Mouse (Mus musculus) adrenal gland, adult 18-20 months (tissue): ENCODE measurements at regions not wholly inside any gene's neighbourhood (a gene's known extent, or its start where the extent isn't known, plus 50 kb on each side); places are given as distances from the start of the nearest gene placed in this dataset.

ENCODE experiments used
- DNase-seq, 2 experiments: peaks; one replicate each; pipeline ENCODE4 v3.0.0; 2021 to 2022; ENCODE audit warnings: low spot score in 2 of 2

DNA sequence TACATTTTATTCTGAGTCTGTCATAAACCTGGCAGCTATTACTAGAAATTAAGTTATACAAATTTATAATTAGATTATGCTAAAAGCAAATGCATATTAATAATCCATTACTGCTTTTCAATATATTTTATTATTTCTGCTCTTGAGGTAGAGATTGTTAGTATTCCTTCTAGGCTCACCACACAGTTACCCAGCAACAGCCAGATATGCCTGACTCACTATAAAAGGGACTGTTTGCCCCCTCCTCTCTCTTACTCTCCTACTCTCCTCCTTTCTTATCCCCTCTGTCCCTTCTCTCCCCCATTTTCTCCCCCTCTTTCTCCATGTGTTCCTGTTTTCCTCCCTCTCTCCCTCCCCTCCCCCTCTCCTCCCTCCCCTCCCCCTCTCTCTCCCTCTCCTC lies 98.7 kb downstream of the 4930505A04Rik start:
- DNase-seq: no peak

DNA sequence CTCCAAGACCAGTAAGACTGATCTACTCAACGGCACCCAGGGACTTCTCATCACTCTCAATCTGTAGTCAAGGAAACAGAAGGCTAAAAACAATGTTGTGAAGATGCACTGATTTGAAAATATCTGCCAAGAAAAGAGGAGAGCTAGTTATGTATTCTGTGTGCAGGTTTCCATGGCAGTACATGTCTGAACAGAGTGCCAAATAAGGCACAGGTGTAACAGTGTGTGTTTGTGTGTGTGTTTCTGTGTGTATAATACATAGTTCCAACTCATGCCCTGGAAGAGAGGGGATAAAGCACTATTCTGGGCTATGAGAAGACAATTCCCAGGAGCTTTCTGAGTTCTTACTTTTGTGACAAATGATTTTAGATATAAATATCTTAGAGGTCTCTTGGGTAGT lies 99.7 kb downstream of the 4930505A04Rik start:
- no peak for DNase-seq

DNA sequence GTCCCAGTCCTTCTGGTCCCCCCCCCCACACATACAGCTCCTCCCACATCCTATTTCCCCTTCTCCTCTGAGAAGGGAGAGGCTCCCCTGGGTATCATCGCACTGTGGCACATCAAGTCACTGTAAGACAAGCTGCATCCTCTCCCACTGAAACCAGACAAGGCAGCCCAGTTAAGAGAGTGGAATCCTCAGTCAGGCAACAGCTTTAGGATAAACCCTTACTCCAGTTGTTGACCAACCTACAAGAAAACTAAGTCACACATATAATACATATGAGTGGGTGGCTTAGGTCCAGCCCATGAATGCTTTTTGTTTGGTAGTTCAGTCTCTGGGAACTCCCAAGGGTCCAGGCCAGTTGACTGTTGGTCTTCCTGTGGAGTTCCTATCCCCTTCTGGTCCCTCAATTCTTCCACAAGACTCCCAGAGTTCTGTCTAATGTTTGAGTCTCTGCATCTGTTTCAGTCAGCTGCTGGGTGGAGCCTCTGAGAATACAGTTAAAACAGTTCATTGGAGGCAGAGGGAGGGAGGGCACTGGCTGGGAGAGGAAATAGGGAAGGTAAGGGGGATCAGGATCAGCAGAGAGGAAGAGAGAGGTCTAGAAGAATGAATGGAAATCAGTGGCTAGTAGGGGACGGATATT lies 101.7 kb upstream of the Sptbn1 start:
- DNase-seq: no peak

DNA sequence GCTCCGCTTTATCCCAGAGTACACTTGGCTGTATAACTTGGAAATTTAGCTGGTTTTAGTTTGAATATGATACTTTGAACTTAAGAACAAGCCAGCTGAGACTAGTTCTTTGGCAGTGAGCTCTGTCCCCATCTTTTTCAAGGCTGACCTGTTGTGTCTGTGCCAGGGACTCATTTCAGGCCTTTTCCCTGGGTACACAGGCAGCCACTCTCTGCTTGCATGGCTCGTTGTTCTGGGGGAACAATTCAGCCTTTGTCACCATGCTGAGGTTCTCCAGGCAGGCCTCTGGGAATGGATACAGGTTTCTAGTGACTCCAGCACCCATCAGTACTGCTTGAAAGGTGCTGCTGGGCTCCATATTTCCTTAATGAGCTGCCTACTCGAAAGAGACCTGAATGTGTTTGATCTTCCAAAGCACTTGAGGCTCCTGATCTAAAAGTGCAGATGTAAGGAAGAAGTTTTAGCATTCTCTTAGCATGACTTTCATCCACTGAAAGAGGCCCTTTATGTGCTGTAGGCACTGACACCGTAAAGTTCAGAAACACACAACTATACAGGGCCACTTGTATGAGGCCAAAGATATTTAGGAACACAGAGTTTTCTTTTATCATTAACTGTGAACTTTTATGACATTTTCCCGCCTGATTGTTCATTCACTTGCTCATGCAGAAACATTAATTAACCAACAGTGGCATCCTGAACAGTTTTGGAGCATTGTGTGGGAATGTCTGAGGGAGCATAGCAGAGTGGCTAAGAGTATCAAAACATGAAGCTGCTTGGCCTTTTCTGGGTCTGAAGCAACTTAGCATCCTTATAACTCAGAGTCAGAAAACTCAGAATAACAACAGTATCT lies 99.6 kb upstream of the Sptbn1 start:
- DNase-seq: peak in 1 of 2 experiments; percentile 12

DNA sequence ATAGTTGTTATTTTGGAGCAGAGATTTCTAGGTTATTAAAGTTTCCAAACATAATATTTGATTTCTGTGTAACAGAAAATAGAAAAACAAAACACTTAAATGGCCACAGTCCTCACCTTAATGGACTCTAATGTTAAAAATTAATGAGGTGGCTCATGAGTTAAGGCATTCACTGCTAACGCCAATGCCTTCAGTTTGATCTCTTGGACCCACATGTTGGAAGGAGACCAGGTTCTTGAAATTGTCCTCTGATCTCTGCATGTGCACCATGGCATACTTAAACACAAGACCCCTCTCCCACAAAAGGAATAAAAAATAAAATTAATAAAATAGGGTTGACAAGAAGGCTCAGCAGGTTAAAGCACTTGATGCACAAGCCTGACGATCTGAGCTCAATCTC lies 98.5 kb upstream of the Sptbn1 start:
- DNase-seq: no peak

DNA sequence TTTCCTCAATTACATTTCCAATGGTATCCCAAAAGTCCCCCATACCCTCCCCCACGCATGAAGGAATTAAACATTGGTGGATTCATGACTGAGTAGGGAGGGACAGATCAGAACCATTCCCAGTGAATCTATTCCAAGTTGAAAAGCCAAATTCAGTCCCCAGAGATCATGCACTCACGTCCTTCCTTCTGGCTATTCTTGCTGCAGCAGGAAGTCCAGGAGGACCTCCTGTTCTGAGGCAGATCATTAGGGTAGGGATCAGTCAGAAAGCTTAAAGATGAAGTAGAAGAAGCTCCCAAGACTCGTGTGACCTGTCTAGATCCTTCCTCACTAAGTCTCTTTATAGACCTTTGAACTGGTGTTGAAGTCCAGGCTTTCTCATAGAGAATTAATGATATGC lies 97.0 kb upstream of the Sptbn1 start:
- no peak for DNase-seq

DNA sequence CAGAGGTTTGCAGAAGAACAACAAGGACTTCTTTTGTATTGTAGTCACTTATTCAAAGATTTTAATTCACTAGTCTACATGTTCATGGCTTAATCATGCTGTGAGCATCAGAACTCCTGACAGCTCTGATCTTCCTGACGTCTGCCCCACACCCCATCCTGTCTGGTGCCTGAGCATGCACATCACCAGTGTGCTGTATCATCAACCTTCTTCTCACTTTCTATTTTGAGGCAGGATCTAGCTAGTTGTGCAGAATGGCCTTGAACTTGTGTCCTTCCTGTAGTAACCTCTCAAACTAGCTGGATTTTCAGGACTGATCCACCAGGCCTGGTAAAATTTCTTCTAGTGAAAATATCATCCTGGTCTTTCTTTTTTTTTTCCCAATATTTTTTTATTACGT lies 96.6 kb upstream of the Sptbn1 start:
- DNase-seq: no peak

DNA sequence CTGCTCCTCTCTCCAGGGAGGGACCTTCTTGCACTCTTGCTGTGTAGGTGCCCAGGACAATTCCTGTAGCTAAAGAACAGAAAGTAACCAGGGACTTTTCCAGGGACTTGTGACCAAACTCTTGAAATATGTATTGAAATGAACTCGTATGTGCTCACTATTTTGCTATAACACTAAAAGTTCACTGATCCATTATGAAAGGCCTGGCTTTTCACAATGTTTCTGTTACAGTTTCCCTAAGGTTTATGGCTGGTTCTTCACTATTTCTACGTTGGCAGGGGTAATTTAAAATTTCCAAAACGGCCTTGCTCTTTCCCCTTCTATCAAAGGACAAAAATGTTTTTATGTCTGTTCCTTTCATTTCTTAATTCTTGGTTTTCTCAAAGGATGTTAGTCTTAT lies 90.2 kb upstream of the Sptbn1 start:
- no peak for DNase-seq

DNA sequence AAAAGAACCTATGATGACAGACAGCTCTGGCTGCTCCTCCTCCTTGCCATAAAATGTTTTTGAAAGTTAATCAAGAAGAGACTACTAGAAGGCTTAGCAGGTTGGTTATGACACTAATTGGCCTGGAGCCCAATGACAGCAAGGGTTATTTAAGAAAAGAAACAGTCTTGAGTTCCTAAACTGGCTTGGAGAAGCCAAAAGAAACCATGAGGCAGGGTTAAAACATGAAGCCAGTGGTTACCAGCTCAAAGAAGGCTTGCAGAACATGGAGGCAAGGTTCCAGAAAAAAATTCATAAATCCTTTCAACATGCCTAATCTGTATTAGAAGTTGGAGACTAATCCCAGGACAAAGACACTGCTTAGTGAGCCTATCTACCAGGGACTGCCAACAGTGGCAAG lies 87.4 kb upstream of the Sptbn1 start:
- no peak for DNase-seq

DNA sequence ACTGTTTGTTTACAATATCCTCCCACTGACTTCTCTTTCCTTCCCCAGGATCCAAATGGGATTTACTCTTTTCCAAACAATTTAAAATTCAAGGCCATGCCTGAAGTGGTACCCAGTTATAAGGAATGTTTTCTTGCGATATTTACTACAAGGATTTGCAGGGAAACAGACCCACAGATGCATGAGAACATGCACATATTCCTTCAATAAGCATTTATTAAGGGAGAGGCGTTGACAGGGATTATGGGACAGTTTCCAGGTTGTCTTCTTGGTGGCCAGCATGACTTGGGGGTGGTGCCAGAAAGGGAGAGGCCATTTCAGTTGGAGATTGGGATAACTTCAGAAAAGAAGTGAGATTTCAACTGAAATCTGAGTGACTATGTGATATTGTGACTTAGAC lies 58.4 kb upstream of the Sptbn1 start:
- DNase-seq: no peak
